Comparison of ENCODE assay signal across 21 mouse cellular contexts in genomic region chr7:120722063-120722462, GRCm38 (mm10). TPM values are rescaled to one million over a fixed set of nuclear protein-coding genes. Genes with fewer than 3 reads are reported as not detected.
DNase-seq lines count a peak whose midpoint lies in the region; ATAC-seq lines count a peak whose summit lies in the region.
"Had no signal": no experiment of that assay in that cellular context is flagged by ENCODE, and none has a peak within 500 bp of the region (broad histone marks: within the 10 kb centered on the region; RNA-seq: fewer than 3 reads in every experiment).

No protein-coding gene starts in this region.

- H3K4me3 ChIP-seq in midbrain, embryonic 16.5 days (ENCODE audit: low read depth, low read length) = no peak overlapping the region
- H3K4me3 ChIP-seq in midbrain, embryonic 11.5 days (ENCODE audit: low read depth, low read length) = no peak overlapping the region
- H3K4me3 ChIP-seq: embryonic facial prominence, embryonic 12.5 days; forebrain, embryonic 15.5 days; heart, embryonic 12.5 days; hindbrain, embryonic 15.5 days had no signal

- no peak for ATAC-seq in midbrain, embryonic 16.5 days
- ATAC-seq in midbrain, embryonic 11.5 days (ENCODE audit: low FRiP score) = no peak
- ATAC-seq in inflammation-experienced regulatory T-cells, adult 6 months = peak; percentile 70

- DNase-seq in heart, adult 11 months = peak; percentile 80
- DNase-seq in heart, postnatal 10 days = no peak
- DNase-seq in midbrain, embryonic 11.5 days (ENCODE audit: low spot score, missing footprints) = no peak
- DNase-seq in CD4-positive, CD25-positive, alpha-beta regulatory T cell, adult 2 months (ENCODE audit: low read depth, low spot score) = peak; percentile 22
- no peak for DNase-seq in layer of hippocampus, postnatal 14 days (ENCODE audit: low spot score in 2 of 2)
- no peak for DNase-seq in urinary bladder, postnatal 10 days (ENCODE audit: low spot score)
- DNase-seq: cerebellum, adult 11-12 months; cerebellum, adult 9-10 months; cerebellum, postnatal 25 days; gastrocnemius, postnatal 10 days; heart, postnatal 36 days had no signal

- 94% methylated on average over 4 of the region's 4 CpGs for WGBS in midbrain, embryonic 16.5 days
- WGBS in midbrain, embryonic 11.5 days = 98% methylated on average over 4 of the region's 4 CpGs

- no peaks in the 10 kb centered on the region for H3K9me3 ChIP-seq in midbrain, embryonic 16.5 days (replicated peaks; ENCODE audit: control insufficient read depth, low read length, poor library complexity, severe bottlenecking)
- H3K9me3 ChIP-seq in midbrain, embryonic 11.5 days (ENCODE audit: control insufficient read depth, low read length) = no peaks in the 10 kb centered on the region
- H3K9me3 ChIP-seq: embryonic facial prominence, embryonic 12.5 days; forebrain, embryonic 15.5 days; G1E; heart, embryonic 12.5 days; hindbrain, embryonic 15.5 days had no signal

- no peaks in the 10 kb centered on the region for H3K27me3 ChIP-seq in midbrain, embryonic 16.5 days (ENCODE audit: control insufficient read depth, insufficient read depth, low read depth, low read length)
- H3K27me3 ChIP-seq in midbrain, embryonic 11.5 days (ENCODE audit: control insufficient read depth, insufficient read depth, low read length) = no peaks in the 10 kb centered on the region
- H3K27me3 ChIP-seq: embryonic facial prominence, embryonic 12.5 days; forebrain, embryonic 15.5 days; heart, embryonic 12.5 days; hindbrain, embryonic 15.5 days had no signal

- H3K9ac ChIP-seq in midbrain, embryonic 16.5 days (ENCODE audit: low read depth, low read length) = no peak overlapping the region
- no peak overlapping the region for H3K9ac ChIP-seq in midbrain, embryonic 11.5 days (ENCODE audit: low read length)
- H3K9ac ChIP-seq: embryonic facial prominence, embryonic 12.5 days; forebrain, embryonic 15.5 days; heart, embryonic 12.5 days; hindbrain, embryonic 15.5 days had no signal

- H3K4me2 ChIP-seq in midbrain, embryonic 16.5 days (ENCODE audit: low read length) = no peak overlapping the region
- H3K4me2 ChIP-seq in midbrain, embryonic 11.5 days = no peak overlapping the region
- H3K4me2 ChIP-seq: embryonic facial prominence, embryonic 12.5 days; forebrain, embryonic 15.5 days; heart, embryonic 12.5 days; hindbrain, embryonic 15.5 days had no signal

- H3K36me3 ChIP-seq in midbrain, embryonic 16.5 days (ENCODE audit: control insufficient read depth, insufficient read depth, low read length) = no peaks in the 10 kb centered on the region
- no peaks in the 10 kb centered on the region for H3K36me3 ChIP-seq in midbrain, embryonic 11.5 days (ENCODE audit: control insufficient read depth, insufficient read depth, low read length)
- H3K36me3 ChIP-seq: forebrain, embryonic 15.5 days; heart, embryonic 12.5 days; hindbrain, embryonic 15.5 days had no signal

- H3K4me1 ChIP-seq in midbrain, embryonic 16.5 days (ENCODE audit: control insufficient read depth, insufficient read depth, low read length) = peaks cover 23% of the 10 kb centered on the region
- peaks cover 7% of the 10 kb centered on the region; the same call in 1 of the 2 replicates for H3K4me1 ChIP-seq in midbrain, embryonic 11.5 days (ENCODE audit: control insufficient read depth, insufficient read depth, low read length)
- H3K4me1 ChIP-seq: embryonic facial prominence, embryonic 12.5 days had no signal

- H3K27ac ChIP-seq in midbrain, embryonic 16.5 days (ENCODE audit: low read length) = peak overlapping the region; percentile 20; the same call in 1 of the 2 replicates
- H3K27ac ChIP-seq in midbrain, embryonic 11.5 days (ENCODE audit: low read depth, low read length) = no peak overlapping the region
- H3K27ac ChIP-seq: embryonic facial prominence, embryonic 12.5 days had no signal

- intact Hi-C loops in heart, postnatal 10 days (cut with DNase I) = no loop called here

RNA-seq across cellular contexts. Expression of gene Vwa3a, which starts 17.1 kb away (rescaled TPM):
- total RNA-seq in heart, postnatal 10 days (2021) = 1 to 10 TPM; 2.4 to 3.7 TPM
- polyA plus RNA-seq in midbrain, embryonic 16.5 days (2015; fragmentation: Nextera tagmentation; extraction: Ambion mirVana) = 2.1 and 2.3 TPM in 2 replicates
- 0.08 and 0.37 TPM in 2 replicates for polyA plus RNA-seq in midbrain, embryonic 11.5 days (2014; fragmentation: Nextera tagmentation; extraction: Ambion mirVana)
- polyA plus RNA-seq in inflammation-experienced regulatory T-cells, adult 6 months (2017; shearing (Covaris generic)) = not detected
- total RNA-seq in layer of hippocampus, postnatal 14 days (2021) = 10 to 100 TPM; 10.4 to 12.3 TPM
- polyA plus RNA-seq: G1E had no signal

RNA-seq across cellular contexts. Expression of gene Mosmo, which starts 44.6 kb away (rescaled TPM):
- 10 to 100 TPM; 29.0 to 33.7 TPM for total RNA-seq in heart, postnatal 10 days (2021)
- polyA plus RNA-seq in midbrain, embryonic 16.5 days (2015; fragmentation: Nextera tagmentation; extraction: Ambion mirVana) = 11.3 and 11.7 TPM in 2 replicates
- polyA plus RNA-seq in midbrain, embryonic 11.5 days (2014; fragmentation: Nextera tagmentation; extraction: Ambion mirVana) = 12.5 and 15.0 TPM in 2 replicates
- polyA plus RNA-seq in inflammation-experienced regulatory T-cells, adult 6 months (2017; shearing (Covaris generic)) = 1 to 10 TPM; 7.2 to 8.3 (median 8.0) TPM
- total RNA-seq in layer of hippocampus, postnatal 14 days (2021) = 10 to 100 TPM; 55.0 to 63.7 TPM

RNA-seq across cellular contexts. Expression of gene Pdzd9, which starts 51.9 kb away (rescaled TPM):
- total RNA-seq in heart, postnatal 10 days (2021) = not detected
- 0.48 and 0.55 TPM in 2 replicates for polyA plus RNA-seq in midbrain, embryonic 16.5 days (2015; fragmentation: Nextera tagmentation; extraction: Ambion mirVana)
- 0.38 and 0.39 TPM in 2 replicates for polyA plus RNA-seq in midbrain, embryonic 11.5 days (2014; fragmentation: Nextera tagmentation; extraction: Ambion mirVana)
- polyA plus RNA-seq in inflammation-experienced regulatory T-cells, adult 6 months (2017; shearing (Covaris generic)) = under 1 TPM; 0.59 to 0.99 (median 0.79) TPM
- total RNA-seq in layer of hippocampus, postnatal 14 days (2021) = not detected
- total RNA-seq: adrenal gland, adult 18-20 months; adrenal gland, postnatal 14 days; gastrocnemius, postnatal 10 days; heart, adult 8-10 months; heart, postnatal 36 days had no signal
- polyA plus RNA-seq: G1E had no signal

Comparison
In these comparisons a context has a peak if more than half of its experiments do, and no peak if none do; other contexts are left out.
1. DNase-seq: peak in heart, adult 11 months (single experiment) and CD4-positive, CD25-positive, alpha-beta regulatory T cell, adult 2 months (single experiment); none in heart, postnatal 10 days (0 of 2), midbrain, embryonic 11.5 days (single experiment), layer of hippocampus, postnatal 14 days (0 of 2) and urinary bladder, postnatal 10 days (single experiment).